Mouse (Mus musculus): ENCODE results near the gene Tmc3.

Tmc3 gene

DNA sequence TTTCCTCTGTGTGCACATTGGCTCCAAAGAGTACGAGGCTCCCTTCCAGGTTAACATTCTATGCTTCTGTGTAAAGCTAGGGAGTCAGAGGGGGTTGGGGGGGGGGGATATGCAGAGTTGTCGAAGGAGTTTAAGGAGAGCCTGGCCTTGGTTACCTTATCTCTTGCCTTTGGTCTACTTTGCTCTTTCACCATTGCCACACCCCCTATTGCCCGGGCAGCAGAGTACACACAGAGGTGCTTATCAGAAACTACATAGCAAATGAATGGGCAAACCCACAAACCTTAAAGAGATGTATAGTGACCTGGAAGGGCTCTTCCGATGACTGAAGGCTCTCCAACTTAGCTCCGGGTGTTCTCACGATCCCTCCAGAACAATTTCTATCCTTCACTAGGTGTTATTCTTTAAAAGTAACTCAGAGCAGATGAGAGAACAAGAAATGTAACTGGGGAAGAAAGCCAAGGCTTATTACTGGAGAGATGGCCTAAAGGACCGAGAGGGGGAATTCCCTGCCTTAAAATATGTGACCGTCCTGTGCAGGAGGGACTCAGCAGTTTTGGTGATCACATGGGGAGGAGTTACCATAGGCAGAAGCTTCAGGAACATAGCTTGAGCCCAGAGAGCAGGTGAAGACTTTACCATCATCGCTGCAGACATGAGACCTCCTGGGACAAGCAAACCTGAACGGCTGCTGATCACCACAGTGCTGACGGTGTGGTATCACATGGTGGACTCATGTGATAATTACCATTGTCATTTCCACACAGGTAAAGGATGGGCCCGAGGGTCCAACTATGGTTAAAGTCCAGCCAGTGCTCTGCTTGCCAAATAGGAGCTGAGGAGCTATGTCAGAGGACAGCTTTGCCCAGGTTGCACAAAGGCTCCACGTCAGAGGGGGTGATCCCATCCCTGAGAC lies 14.5 kb downstream of the Tmc3 start:
- DNase-seq (ENCODE audit: low spot score), result no peak

DNA sequence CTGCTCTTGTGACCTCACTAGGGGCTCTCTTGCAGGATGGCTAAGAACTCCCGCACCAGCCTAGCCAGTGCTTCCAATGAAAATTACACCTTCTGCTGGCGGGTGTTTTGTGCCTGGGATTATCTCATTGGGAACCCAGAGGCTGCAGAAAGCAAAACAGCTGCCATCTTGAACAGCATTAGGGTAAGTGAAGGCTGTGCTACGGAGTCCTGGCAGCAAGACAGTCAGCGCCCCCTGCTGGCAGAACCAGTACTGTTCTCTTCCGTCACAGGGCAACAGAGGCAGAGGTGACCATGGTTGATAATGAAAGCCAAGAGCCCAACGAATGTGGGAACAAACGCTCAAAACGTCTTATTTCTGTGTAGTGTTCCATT lies 15.2 kb downstream of the Tmc3 start:
- peak; percentile 8 for DNase-seq (ENCODE audit: low spot score)

DNA sequence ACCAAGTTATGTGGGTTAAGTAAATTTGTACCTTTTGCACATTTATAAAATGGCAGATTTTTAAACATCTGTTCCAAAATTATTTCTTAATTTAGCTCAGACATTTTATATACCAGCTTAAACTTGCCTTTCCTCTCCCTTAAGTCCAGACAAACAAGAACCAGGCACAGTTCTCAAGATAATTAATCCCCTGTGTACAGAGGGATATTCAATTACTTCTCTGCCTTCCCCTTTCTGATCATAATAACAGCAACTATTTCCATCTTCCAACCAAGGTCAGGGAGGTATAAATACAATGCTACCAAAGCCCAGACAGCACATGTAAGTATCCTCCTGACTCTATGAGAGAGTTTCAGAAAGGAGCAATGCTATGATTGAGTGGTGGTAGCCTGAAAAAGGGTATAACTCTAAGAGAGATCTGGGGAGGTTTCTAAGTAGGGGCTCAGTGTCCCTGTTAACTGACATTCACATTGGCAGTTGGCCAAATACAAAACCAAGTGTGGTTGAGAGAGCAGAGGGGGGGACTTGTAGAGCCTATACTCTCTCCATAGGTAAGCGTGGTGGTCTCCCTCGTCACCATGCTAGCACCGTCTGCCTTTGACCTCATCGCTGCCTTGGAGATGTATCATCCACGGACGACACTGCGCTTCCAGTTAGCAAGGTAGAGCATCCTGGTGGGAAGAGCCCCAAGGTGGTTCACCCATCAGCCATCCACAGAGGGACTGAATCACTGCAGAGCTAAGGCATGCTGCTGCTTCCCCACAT lies 19.6 kb downstream of the Tmc3 start:
- no peak for DNase-seq (ENCODE audit: low spot score)

DNA sequence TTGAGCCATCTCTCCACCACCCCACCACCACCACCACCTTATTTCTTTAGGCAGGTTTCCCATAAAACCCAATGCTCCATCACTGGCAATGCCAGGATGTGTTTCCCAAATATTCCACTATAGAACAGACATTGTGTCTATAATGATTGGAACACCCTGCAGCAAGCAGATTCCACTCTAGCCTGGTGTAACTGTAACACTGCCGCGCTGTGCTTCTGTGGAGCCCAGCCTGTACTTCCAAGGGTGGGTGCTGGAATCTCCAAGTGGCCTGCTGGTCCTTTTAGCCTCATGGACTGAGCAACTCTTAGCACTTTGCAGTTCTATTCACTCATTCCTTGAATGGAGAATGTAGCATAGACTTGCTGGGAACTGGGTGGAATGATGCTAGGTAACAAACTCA lies 22.1 kb downstream of the Tmc3 start:
- DNase-seq (ENCODE audit: low spot score), result no peak

DNA sequence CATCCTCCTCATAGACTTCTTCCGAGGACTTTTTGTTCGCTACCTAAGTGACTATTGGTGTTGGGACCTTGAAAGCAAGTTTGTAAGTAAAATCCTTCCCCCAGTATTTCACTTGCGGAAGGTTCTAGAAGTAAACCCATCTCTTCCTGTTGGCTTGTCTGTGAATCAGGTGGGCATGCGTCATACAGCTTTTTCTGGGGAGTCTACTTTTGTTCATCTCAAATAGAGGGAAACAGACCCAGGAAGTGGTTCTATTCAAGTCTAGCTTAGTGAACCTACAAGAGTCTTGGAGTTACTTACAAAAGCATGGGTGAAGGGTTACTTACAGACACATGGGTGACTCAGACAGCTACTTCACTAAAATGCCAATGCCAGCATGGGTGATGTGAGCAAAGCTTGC lies 25.2 kb downstream of the Tmc3 start:
- no peak for DNase-seq (ENCODE audit: low spot score)

DNA sequence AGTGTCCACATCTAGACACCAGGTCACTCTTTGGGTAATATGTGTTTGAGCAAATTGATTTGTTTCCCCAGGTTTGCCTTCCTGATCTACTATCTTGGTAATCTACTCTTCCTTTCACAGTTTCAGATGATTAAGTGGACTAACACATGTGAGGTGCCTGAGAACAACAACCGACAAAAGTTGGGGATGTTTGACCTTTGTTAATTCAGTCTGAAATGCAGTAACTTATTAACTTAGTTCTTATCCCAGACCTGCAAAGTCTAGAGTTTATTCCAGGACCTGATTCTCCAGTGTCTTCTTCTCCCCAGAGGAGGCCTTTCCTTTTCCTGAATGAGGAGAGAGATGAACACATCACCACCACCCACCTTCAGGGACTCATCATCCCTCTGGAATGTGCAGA lies 27.2 kb downstream of the Tmc3 start:
- no peak for DNase-seq (ENCODE audit: low spot score)

DNA sequence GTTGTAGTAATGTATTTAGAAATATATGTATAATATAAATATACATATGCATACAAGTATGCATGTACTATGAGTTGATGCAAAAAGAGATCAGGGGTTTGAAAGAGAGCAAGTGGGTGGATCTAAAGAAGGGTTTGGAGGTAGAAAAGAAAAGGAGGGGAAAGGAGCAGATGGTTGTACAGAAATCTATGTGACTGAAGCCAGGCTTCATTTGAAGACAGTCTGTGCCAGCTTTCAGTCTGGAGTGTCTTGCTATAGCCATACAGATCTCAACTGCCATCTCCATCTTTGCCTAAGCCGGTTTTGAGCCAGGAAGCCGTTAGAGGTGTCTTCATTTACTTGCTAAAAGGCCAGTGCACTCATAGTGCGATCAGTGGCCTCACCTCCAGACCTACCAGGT lies 30.5 kb downstream of the Tmc3 start:
- no peak for DNase-seq (ENCODE audit: low spot score)

DNA sequence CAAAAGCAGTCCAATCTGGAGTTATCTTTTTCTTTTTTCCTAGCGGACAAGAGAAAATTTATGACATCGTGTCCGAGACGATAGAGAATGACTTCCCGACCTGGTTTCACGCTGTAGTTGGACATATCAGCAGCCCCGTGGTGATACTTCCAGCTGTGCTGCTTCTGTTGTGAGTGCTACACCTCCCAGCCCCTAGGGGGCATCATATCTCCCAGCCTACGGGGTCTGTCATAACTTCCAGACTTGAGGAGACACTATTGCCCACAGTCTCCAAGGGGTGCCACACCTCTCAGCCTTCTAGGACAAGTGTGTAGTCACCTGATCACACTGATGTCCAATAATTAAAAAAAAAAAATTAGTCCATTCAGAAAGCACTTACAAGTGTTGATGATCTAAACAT lies 31.1 kb downstream of the Tmc3 start:
- no peak for DNase-seq (ENCODE audit: low spot score)

DNA sequence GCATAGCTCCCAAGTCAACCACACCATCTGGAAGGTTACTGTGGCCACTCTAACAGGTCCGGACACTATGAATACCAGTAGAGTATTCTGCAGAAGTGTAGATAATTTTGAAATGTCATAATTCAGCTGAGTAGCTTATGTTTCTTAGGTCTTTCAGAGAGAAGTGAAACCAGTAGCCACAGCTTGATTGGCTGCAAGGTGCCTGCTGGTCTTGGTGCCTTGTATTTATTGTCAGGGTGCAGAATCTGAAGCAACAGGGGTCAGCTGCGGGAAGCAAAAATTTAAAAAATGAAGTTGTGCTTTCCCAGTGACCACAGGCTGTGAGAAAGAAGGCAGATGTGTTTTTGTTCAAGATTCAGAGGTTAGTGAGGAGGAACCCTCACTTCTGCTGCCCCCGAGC lies 31.5 kb downstream of the Tmc3 start:
- no peak for DNase-seq (ENCODE audit: low spot score)

DNA sequence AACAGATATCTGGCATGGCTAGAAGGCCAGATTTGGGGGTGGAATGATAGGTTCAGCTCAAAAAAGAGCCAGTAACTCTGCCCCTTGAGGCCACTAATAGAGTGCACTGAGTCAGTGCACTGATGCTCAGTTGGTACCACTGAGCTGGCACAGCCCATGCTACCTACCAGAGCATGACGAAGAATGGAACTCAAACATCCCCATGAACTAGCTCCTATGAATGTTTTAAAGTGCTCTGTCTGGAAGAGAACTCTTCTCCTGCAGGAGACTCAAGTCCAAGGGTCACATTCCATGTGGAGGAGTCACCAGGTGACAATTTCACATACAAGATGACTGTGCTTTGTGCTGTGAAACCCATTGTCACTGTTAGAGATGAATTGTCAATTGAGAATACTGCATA lies 34.0 kb downstream of the Tmc3 start:
- DNase-seq (ENCODE audit: low spot score), result no peak

DNA sequence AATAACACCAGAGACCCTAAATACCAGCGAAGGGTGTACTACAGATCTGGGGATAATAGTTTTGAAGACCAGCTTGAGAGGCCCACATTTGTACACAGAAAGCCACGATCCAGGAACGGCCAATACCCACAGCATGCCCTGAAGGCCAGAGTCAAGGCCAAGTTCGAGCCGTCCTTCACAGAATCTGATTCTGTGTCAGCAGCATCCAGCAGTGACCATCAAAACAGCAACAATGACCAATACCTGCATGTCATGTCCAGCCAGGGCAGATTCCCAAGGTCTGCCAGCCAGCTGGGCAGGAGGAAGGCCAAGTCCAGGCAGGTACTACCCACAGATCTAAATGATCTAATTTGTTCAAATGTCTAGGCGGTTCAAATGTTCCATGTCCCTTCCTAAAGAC lies 37.9 kb downstream of the Tmc3 start:
- DNase-seq (ENCODE audit: low spot score), result no peak

DNA sequence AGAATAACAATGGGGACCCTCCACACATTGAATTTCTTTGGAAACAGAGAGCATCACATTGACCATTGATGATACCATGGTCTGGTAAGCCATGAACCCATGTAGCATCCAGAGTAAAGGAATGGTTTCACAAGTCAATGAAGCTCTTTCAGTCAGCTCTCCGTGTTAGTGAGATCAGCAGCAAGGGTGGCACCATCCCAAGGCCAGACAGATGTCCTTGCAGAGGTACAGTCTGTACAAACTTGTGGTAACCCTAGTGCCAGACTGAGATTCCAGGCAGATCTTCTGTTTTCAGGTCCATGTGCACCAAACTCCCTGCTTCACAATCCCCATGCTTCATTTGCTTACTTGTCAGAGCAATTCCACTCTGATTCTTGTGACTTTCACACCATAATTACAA lies 39.3 kb downstream of the Tmc3 start:
- DNase-seq (ENCODE audit: low spot score), result no peak

DNA sequence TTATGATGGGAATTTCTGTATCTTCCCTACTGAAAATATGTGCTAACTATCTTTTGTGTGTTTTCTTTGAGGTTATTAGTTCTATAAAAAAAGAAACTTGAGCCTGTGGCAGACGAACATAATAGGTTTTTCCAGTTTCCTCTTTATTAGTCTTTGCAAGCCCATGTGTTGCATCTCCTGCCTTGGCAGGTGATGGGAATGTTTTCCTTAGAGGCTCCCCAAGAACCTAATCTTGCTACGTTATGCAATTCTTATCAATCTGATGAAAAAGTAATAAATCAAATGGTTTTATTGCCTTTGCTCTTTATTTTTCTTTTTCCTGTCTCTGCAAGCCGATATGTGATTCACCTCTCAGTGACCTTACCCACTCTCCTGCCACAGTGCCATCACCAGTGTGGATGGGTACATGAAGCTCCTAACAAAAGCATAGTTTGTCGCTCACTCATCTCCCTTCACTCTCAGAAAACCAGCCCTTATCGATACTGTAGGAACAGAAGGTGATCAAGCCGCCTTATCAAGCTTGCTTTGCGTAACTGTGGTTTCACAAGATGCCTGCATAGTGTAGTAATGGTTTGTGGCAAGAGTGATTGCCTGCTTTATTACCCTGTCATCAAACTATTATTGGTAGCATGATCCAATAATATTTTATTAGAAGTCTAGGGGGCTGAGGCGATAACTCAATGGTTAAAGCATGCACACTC lies 42.0 kb downstream of the Tmc3 start:
- no peak for DNase-seq (ENCODE audit: low spot score)

DNA sequence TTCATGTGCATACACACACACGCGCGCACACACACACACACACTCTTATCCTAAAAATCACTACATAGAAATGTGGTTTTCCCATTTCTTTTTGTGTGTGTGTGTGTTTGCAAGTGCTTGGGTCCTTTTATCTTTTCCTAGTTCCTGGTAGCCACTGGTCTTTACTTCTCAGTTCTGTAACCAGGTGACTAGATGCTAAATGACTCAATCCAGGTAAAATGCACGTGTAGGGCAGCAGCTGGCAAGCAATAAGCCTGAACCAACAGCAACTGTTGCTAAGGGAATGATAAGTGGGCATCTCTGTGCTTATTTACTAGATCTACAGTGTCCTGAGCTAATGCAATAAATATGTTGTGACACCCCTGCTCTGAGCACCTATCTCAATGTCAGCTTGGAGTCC lies 42.6 kb downstream of the Tmc3 start:
- DNase-seq (ENCODE audit: low spot score), result no peak

DNA sequence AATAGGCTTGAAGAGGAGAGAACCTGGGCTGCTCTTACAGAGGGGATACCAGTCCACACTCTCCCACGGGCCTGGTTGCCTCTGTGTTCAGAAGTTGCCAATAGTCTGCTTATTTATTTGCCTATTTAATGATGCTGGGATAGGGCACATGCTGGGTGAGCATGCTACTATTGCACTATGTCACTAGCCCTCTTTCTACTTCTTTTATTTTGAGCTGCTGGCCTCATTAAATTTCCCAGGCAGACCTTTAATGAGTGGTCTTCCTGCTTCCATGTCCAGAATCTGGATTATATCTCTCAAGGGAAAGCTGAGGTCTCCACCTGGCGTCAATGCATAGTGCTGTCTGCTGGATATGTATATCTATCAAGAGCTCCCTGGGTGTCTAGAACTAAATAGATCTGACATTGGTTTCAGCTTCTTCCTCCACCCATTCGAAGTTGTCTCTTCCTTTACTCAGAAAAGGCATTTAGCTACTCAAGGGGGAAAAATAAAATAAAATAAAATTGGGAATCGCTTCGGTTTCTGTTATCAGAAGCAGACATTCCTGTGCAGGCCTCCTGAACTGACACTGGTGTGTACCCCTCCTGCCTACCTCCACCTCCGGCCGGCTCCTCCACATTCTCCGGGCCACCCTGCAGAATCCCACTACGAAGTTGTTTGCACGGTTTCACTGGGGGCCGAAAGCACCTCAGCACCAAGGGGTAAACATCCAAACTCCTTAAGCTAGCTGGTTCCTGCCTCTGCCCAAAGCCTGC lies 46.5 kb downstream of the Tmc3 start:
- DNase-seq (ENCODE audit: low spot score), result no peak

DNA sequence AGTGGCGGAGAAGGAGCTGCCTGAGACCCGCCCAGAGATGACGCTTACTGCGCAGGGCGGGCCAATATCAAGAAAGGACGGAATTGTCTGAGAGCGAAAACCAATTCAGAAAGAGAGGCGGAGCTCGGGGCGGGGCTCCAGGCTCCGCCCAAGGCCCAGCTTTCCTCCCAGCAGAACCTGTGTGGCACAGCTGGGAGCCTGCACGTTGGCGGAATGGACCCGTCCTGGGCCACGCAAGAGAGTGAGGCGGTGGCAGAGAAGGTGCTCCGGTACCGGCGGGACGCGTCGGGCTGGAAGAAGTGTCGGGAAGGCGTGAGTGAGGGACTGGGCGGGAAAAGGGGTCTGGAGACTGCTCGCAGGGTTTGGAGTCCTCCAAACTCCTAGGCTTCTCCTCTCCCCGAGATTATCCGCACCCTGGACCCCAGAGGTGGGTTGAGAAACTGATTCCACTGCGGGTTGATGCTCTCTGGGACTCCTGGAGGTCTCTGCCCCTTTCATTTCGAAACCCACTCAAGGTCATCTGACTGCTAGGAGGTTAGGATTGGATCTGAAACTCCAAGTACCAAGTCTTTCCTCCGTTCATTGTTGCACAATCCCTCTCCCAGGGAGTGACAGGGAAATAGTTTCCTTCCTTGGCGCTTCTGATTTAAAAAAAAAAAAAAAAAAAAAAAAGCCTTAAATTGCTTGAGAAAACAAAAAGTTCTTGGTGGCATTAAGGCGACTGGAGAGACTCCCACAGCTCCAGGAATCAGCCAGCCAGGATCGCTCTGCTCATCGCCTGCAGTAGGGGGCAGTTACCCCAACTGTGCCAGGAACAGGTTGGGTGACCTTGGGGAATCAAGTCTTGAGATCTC lies 47.3 kb downstream of the Tmc3 start, which contains the start of gene Stard5:
Stard5 (plus strand) TSS at position 132 of the 854 bp plus-strand sequence.
- DNase-seq (ENCODE audit: low spot score), result peak; percentile 91

DNA sequence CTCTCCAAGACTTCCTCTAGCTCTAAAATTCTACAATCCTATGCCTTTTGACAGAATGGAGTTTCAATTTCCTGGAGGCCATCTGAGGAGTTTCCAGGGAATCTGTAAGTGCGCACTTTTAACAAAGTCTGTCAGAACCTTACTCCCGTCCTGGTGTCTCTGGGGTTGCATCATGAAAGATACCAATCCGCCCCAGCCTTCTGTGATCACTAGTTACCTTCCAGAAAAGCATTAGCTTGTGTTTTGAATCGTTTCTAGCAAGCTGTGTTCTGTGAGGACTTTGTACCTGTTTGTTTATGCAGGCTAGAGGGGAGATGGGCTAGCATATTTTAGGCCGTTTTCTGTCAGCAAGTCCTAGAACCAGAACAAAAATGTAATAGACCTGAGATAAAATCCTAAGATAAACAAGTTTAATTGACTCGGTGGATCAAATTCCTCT lies 48.0 kb downstream of the Tmc3 start:
- DNase-seq (ENCODE audit: low spot score), result peak; percentile 51

DNA sequence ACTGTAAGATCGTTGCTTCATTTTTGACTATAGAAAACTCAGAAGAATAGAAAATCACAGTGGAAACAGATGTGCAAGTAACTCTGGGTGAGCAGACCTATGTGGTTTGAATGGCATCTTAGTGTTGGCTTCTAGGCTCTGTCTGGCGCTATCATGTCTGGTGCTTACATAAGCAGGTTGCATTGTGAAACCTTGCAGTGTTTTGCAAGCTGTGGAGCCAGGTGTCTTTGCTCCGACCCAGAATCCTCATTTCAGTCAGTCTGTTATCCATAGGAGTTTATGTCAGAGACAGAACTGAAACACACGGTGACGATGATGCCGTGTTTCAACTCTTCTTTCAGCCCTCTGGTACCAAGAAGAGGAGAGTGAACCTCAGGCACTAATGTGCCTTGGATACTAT lies 49.1 kb downstream of the Tmc3 start:
- DNase-seq (ENCODE audit: low spot score), result peak; percentile 32

DNA sequence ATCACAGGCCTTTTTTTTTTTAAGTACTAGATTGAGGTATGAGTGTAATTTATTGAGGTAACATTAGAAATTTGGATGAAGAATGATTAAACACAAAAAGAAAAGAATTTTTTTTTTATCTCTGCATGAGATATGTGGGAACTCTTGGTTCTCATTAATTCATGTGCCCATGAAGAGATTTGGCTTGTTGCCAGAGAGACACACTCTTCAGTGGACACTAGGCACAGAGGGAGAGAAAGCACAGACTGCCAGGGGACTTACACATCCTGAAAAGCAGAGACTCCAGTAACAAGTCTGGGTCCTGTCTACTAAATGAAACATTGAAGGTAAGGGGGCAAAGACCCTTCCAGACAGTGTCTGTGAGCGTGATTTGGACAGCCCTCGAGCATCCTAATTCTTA lies 51.0 kb downstream of the Tmc3 start:
- no peak for DNase-seq (ENCODE audit: low spot score)

DNA sequence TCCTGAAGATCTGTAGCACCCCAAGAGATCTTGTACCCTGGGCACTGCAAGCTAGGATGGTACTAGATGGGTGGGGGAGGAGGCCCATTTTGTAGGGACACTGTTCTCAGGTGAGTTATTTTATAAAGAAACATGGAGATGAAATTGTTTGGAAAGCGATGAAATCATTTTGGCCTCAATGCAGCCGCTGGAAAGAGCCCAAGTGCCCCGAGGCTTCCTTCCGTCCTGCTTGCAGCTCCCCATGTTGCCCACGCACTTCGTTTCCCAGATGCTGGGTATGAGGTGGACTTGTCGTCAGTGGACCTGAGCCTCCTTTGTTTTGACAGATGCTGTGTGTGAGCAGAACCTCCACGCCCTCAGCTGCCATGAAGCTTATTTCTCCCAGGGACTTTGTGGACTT lies 51.7 kb downstream of the Tmc3 start:
- no peak for DNase-seq (ENCODE audit: low spot score)

Data from yolk sac, embryonic 10.5 days (tissue).